Mouse (Mus musculus): ENCODE measurements around the gene Tnfrsf19. TPM values are rescaled to one million over a fixed set of nuclear protein-coding genes. Genes with fewer than 3 reads are reported as not detected.

Tnfrsf19 gene
- polyA plus RNA-seq, 1 experiment from 2014 or later, result 29.7 TPM

DNA sequence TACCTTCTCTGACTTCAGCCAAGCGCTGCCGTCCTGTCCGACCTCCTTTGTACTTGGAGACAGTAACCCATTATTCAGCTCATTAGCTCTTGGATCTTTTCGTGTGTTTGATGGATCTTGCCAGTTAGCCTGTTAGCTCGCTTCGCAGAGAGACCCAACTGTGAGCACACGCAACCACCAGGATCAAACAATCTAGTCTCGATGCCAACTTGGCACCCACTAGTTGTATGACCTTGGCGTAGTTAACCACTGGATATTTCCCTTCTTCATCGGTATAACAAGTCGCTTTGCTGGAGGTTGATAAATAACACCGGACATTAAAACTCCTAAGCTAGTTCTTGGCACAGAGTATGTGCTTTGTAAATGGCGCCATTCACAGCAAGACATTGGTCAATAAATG lies 6.1 kb downstream of the Tnfrsf19 start:
- peaks cover 21% of the 10 kb centered on the region for H3K4me1 ChIP-seq (replicated peaks; ENCODE audit: control insufficient read depth, insufficient read depth, low read length)
- no peaks in the 10 kb centered on the region for H3K27me3 ChIP-seq (replicated peaks; ENCODE audit: control insufficient read depth, insufficient read depth, low read length)
- H3K27ac ChIP-seq (ENCODE audit: low read depth), result no peak overlapping the region
- WGBS, result 91% methylated on average over 13 of the region's 13 CpGs
- no peak overlapping the region for H3K4me3 ChIP-seq (ENCODE audit: low read depth, low read length)
- H3K9ac ChIP-seq (ENCODE audit: low read length), result no peak overlapping the region
- no peaks in the 10 kb centered on the region for H3K9me3 ChIP-seq (ENCODE audit: control insufficient read depth, low read length)
- no peak for ATAC-seq (replicated peaks; ENCODE audit: low FRiP score, low TSS enrichment, low read depth)
- DNase-seq (ENCODE audit: low spot score), result no peak
- H3K36me3 ChIP-seq (ENCODE audit: control insufficient read depth, insufficient read depth, low read length), result no peaks in the 10 kb centered on the region
- H3K4me2 ChIP-seq (ENCODE audit: low read length), result no peak overlapping the region

DNA sequence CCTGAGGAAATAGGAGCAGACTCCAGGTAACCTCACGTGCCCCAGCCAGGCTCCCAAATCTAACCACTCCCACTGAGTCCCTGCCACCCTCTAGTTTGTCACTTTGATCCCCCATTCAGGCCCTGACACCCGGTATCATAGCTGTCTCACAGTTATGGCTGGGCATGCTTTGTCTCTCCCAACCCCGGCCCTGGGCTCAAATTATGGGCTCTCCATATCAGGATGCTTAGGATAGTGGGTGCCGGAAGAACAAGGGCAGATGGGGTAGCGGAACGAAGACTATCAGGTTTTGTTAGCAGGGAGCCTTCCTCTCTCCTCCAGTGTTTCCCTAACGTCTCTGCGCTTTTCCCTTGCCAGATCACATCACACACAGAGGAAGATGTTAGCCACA lies 8.2 kb downstream of the Tnfrsf19 start:
- peak; percentile 20; the same call in 1 of the 2 replicates for ATAC-seq (replicated peaks; ENCODE audit: low FRiP score, low TSS enrichment, low read depth)
- Histone ChIP-seq H3K27ac (ENCODE audit: low read depth) (no peak overlapping the region), H3K9me3 (ENCODE audit: control insufficient read depth, low read length) (no peaks in the 10 kb centered on the region), H3K4me2 (ENCODE audit: low read length) (peak overlapping the region; percentile 95), H3K36me3 (ENCODE audit: control insufficient read depth, insufficient read depth, low read length) (no peaks in the 10 kb centered on the region), H3K9ac (ENCODE audit: low read length) (no peak overlapping the region), H3K27me3 (replicated peaks; ENCODE audit: control insufficient read depth, insufficient read depth, low read length) (no peaks in the 10 kb centered on the region), H3K4me3 (ENCODE audit: low read depth, low read length) (peak overlapping the region; percentile 44), H3K4me1 (replicated peaks; ENCODE audit: control insufficient read depth, insufficient read depth, low read length) (peaks cover 10% of the 10 kb centered on the region)
- no peak for DNase-seq (ENCODE audit: low spot score)
- 33% methylated on average over 8 of the region's 8 CpGs for WGBS

DNA sequence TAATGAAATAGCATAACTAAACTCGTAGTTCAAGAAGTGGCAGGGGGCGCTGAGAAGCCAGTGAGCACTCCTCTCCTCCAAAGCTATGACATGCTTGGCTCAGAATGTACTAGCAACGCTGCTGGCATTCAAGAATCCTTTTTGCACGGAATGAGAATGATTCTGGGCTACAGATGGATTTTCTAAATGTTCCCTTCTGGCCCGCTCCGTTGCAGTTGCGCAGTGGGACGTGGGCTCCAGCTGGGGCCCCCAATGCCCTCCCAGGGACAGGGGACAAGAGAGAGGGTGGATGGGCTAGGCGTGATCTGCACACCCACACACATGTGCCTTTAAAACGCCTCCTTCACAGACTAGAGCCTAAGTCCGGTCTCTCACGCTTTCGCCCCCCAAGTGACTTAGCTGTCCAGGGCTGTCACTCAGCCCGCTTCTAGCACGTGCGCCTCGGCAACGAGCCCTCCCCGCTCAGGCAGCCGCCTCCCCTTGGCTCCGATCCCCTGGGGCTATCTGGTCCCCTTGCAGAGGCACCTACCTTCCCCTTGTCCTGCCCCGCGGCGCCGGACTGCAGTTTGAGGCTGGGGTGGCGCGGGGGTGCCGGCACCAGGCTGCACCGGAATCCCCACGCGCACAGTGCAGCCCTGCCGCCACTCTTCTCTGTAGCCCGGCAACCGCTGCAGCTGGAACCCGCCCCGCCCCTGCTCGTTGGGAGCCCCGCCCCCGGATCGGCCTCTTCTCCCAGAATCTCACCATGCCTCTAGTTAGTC lies 8.8 kb downstream of the Tnfrsf19 start:
- ATAC-seq (replicated peaks; ENCODE audit: low FRiP score, low TSS enrichment, low read depth) (peak; percentile 92), DNase-seq (ENCODE audit: low spot score) (peak; percentile 87)
- WGBS, result under 1% methylated on average over 40 of the region's 40 CpGs
- Histone ChIP-seq H3K9ac (ENCODE audit: low read length) (peak overlapping the region; percentile 14; the same call in 1 of the 2 replicates), H3K27me3 (replicated peaks; ENCODE audit: control insufficient read depth, insufficient read depth, low read length) (no peaks in the 10 kb centered on the region), H3K9me3 (ENCODE audit: control insufficient read depth, low read length) (no peaks in the 10 kb centered on the region), H3K4me2 (ENCODE audit: low read length) (peak overlapping the region; percentile 95), H3K27ac (ENCODE audit: low read depth) (no peak overlapping the region), H3K36me3 (ENCODE audit: control insufficient read depth, insufficient read depth, low read length) (no peaks in the 10 kb centered on the region), H3K4me1 (replicated peaks; ENCODE audit: control insufficient read depth, insufficient read depth, low read length) (peaks cover 10% of the 10 kb centered on the region), H3K4me3 (ENCODE audit: low read depth, low read length) (peak overlapping the region; percentile 44)

DNA sequence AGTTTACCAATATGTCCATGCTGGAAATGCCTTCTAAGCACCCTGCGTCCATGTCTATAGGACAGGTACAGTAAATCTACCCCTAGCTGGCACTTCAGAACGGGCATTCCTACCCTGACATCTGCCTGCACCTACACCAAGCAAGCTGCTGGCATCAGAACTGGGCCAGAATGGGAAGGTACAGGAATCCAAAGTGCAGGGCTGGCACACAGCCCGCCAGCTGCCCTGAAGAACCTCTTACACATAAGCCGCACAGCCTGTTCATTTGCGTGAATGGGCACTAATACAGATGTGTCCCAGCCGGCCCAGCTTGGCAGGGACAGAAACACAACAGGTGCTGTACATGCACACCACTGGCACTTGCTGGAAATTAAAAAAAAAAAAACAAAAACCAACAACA lies 15.9 kb downstream of the Tnfrsf19 start:
- H3K4me1 ChIP-seq (replicated peaks; ENCODE audit: control insufficient read depth, insufficient read depth, low read length), result peaks cover 6% of the 10 kb centered on the region; the same call in 1 of the 2 replicates
- no peak overlapping the region for H3K4me3 ChIP-seq (ENCODE audit: low read depth, low read length)
- no peak for ATAC-seq (replicated peaks; ENCODE audit: low FRiP score, low TSS enrichment, low read depth)
- DNase-seq (ENCODE audit: low spot score), result no peak
- H3K9ac ChIP-seq (ENCODE audit: low read length), result no peak overlapping the region
- no peaks in the 10 kb centered on the region for H3K27me3 ChIP-seq (replicated peaks; ENCODE audit: control insufficient read depth, insufficient read depth, low read length)
- H3K4me2 ChIP-seq (ENCODE audit: low read length), result no peak overlapping the region
- H3K36me3 ChIP-seq (ENCODE audit: control insufficient read depth, insufficient read depth, low read length), result no peaks in the 10 kb centered on the region
- WGBS, result 96% methylated on average over 6 of the region's 6 CpGs
- no peaks in the 10 kb centered on the region for H3K9me3 ChIP-seq (ENCODE audit: control insufficient read depth, low read length)
- no peak overlapping the region for H3K27ac ChIP-seq (ENCODE audit: low read depth)

DNA sequence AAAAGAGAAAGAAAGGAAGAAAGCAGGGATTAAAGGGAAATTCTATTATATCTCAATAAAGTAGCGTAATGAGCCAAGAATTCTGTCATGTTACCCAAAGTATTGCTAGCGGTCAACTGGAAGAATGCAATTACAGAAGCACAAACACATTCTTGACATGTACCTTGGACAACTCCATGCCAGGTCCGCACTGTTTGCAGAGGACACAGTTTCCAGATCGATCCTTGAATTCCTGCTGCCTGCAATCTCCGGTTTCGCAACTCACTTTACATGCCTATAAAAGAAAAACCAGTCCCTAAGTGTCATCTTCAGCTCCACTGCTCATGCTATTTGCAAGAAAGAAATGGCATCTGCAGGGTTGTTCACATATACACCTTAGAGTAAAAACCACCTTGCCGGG lies 22.3 kb downstream of the Tnfrsf19 start:
- 93% methylated on average over 7 of the region's 7 CpGs for WGBS
- no peak overlapping the region for H3K4me2 ChIP-seq (ENCODE audit: low read length)
- H3K36me3 ChIP-seq (ENCODE audit: control insufficient read depth, insufficient read depth, low read length), result no peaks in the 10 kb centered on the region
- no peaks in the 10 kb centered on the region for H3K27me3 ChIP-seq (replicated peaks; ENCODE audit: control insufficient read depth, insufficient read depth, low read length)
- H3K9me3 ChIP-seq (ENCODE audit: control insufficient read depth, low read length), result no peaks in the 10 kb centered on the region
- H3K4me3 ChIP-seq (ENCODE audit: low read depth, low read length), result no peak overlapping the region
- ATAC-seq (replicated peaks; ENCODE audit: low FRiP score, low TSS enrichment, low read depth), result no peak
- DNase-seq (ENCODE audit: low spot score), result no peak
- no peaks in the 10 kb centered on the region for H3K4me1 ChIP-seq (replicated peaks; ENCODE audit: control insufficient read depth, insufficient read depth, low read length)
- H3K9ac ChIP-seq (ENCODE audit: low read length), result no peak overlapping the region
- no peak overlapping the region for H3K27ac ChIP-seq (ENCODE audit: low read depth)

DNA sequence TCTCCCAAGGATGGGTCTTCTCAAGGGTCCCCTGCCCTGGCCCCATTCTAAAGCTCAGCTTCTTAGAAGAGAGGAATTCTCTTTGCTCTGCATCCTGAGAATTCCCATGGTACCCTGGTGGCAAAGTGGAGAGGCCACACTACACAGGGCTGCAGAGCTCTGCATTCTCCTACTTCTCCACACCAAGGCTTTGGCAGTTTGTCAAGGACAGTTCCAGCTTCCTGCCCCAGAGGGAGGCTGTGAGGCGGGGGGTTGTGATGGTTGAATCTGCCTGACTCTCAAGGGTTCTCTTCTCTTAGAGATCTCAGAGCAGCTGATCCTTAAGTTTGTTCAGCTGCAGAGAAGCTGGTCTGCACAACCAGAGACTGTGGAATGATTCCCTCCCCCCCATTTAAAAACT lies 23.9 kb downstream of the Tnfrsf19 start:
- H3K27ac ChIP-seq (ENCODE audit: low read depth), result no peak overlapping the region
- H3K27me3 ChIP-seq (replicated peaks; ENCODE audit: control insufficient read depth, insufficient read depth, low read length), result no peaks in the 10 kb centered on the region
- no peaks in the 10 kb centered on the region for H3K36me3 ChIP-seq (ENCODE audit: control insufficient read depth, insufficient read depth, low read length)
- H3K9ac ChIP-seq (ENCODE audit: low read length), result no peak overlapping the region
- WGBS, result 74% methylated on average over 1 of the region's 1 CpGs
- ATAC-seq (replicated peaks; ENCODE audit: low FRiP score, low TSS enrichment, low read depth) (no peak), DNase-seq (ENCODE audit: low spot score) (no peak)
- H3K9me3 ChIP-seq (ENCODE audit: control insufficient read depth, low read length), result no peaks in the 10 kb centered on the region
- H3K4me1 ChIP-seq (replicated peaks; ENCODE audit: control insufficient read depth, insufficient read depth, low read length), result no peaks in the 10 kb centered on the region
- H3K4me3 ChIP-seq (ENCODE audit: low read depth, low read length), result no peak overlapping the region
- no peak overlapping the region for H3K4me2 ChIP-seq (ENCODE audit: low read length)

DNA sequence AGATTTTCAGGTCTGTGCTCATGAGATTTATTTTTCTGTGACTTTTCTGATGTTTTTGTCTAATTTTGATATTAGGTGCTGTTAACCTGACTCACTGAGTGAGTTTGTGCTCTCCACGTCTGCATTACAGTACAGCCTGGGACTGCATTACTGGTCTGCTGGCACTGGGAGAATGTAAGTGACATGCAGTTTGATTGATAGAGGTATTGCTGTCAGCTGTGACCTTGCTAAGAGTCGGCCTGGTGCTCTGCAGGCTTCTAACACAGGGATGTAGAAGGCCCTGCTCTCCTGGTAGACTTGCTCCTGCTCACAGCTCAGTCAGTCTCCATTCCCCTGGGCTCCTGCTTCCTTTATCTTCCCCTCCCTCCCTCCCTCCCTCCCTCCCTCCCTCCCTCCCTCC lies 25.3 kb downstream of the Tnfrsf19 start:
- no peak overlapping the region for H3K27ac ChIP-seq (ENCODE audit: low read depth)
- WGBS, result 60% methylated on average over 2 of the region's 2 CpGs
- H3K9me3 ChIP-seq (ENCODE audit: control insufficient read depth, low read length), result no peaks in the 10 kb centered on the region
- no peaks in the 10 kb centered on the region for H3K27me3 ChIP-seq (replicated peaks; ENCODE audit: control insufficient read depth, insufficient read depth, low read length)
- DNase-seq (ENCODE audit: low spot score) (no peak), ATAC-seq (replicated peaks; ENCODE audit: low FRiP score, low TSS enrichment, low read depth) (no peak)
- H3K36me3 ChIP-seq (ENCODE audit: control insufficient read depth, insufficient read depth, low read length), result no peaks in the 10 kb centered on the region
- no peaks in the 10 kb centered on the region for H3K4me1 ChIP-seq (replicated peaks; ENCODE audit: control insufficient read depth, insufficient read depth, low read length)
- no peak overlapping the region for H3K4me3 ChIP-seq (ENCODE audit: low read depth, low read length)
- no peak overlapping the region for H3K9ac ChIP-seq (ENCODE audit: low read length)
- H3K4me2 ChIP-seq (ENCODE audit: low read length), result no peak overlapping the region

DNA sequence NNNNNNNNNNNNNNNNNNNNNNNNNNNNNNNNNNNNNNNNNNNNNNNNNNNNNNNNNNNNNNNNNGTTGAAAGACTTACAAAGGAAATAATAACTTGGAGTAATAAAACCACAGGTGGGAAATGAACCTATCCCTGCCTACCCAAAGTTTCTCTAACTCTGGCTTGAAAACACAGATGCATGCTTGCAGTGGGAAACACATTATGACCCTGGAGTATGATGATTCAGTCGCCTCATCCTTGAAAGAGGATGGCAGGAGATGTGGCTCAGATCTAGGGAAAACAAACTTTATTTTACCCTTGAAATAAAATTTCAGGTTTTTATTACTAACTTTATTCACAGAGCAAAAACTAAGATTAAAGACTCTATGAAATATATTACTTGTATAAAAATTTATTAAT lies 26.4 kb downstream of the Tnfrsf19 start:
- H3K4me1 ChIP-seq (replicated peaks; ENCODE audit: control insufficient read depth, insufficient read depth, low read length), result no peaks in the 10 kb centered on the region
- 92% methylated on average over 1 of the region's 1 CpGs for WGBS
- H3K9ac ChIP-seq (ENCODE audit: low read length), result no peak overlapping the region
- no peak overlapping the region for H3K4me2 ChIP-seq (ENCODE audit: low read length)
- no peak overlapping the region for H3K27ac ChIP-seq (ENCODE audit: low read depth)
- no peak overlapping the region for H3K4me3 ChIP-seq (ENCODE audit: low read depth, low read length)
- no peak for ATAC-seq (replicated peaks; ENCODE audit: low FRiP score, low TSS enrichment, low read depth)
- H3K36me3 ChIP-seq (ENCODE audit: control insufficient read depth, insufficient read depth, low read length), result no peaks in the 10 kb centered on the region
- no peak for DNase-seq (ENCODE audit: low spot score)
- no peaks in the 10 kb centered on the region for H3K9me3 ChIP-seq (ENCODE audit: control insufficient read depth, low read length)
- H3K27me3 ChIP-seq (replicated peaks; ENCODE audit: control insufficient read depth, insufficient read depth, low read length), result no peaks in the 10 kb centered on the region

DNA sequence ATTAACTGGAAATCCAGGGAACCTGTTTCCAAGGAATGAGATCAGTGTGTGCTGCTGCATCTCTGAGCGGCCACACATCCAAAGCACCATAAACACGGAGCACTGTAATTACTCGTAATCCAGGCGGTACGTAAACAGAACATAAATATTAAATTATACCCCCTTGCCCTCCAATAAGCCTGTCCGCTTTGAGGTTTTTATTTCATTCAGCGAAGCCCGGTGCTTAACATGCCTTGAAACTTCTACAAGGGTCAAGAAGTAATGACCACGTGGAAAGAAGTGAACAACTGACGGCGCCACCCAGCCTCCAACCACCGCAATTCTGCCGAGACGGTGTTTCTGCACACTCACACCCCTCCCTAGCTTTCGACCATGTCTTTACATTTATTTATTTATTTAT lies 31.7 kb downstream of the Tnfrsf19 start:
- Histone ChIP-seq H3K36me3 (ENCODE audit: control insufficient read depth, insufficient read depth, low read length) (no peaks in the 10 kb centered on the region), H3K4me3 (ENCODE audit: low read depth, low read length) (no peak overlapping the region), H3K4me2 (ENCODE audit: low read length) (no peak overlapping the region), H3K27ac (ENCODE audit: low read depth) (no peak overlapping the region), H3K9ac (ENCODE audit: low read length) (no peak overlapping the region), H3K27me3 (replicated peaks; ENCODE audit: control insufficient read depth, insufficient read depth, low read length) (no peaks in the 10 kb centered on the region), H3K4me1 (replicated peaks; ENCODE audit: control insufficient read depth, insufficient read depth, low read length) (peaks cover 10% of the 10 kb centered on the region), H3K9me3 (ENCODE audit: control insufficient read depth, low read length) (no peaks in the 10 kb centered on the region)
- DNase-seq (ENCODE audit: low spot score), result no peak
- WGBS, result 63% methylated on average over 15 of the region's 15 CpGs
- no peak for ATAC-seq (replicated peaks; ENCODE audit: low FRiP score, low TSS enrichment, low read depth)

Measured in intestine, embryonic 14.5 days (tissue).